Mouse (Mus musculus) lung, postnatal 14 days (tissue): ENCODE measurements around the gene Sytl3.
"Not testable (repeated sequence)": the region's sequence is repeated elsewhere in the genome, so short reads cannot be mapped to it uniquely, and the experiment has no call there.

Source experiments
- DNase-seq: peaks from one replicate; pipeline ENCODE4 v3.0.0; 2021

Sytl3 gene

DNA sequence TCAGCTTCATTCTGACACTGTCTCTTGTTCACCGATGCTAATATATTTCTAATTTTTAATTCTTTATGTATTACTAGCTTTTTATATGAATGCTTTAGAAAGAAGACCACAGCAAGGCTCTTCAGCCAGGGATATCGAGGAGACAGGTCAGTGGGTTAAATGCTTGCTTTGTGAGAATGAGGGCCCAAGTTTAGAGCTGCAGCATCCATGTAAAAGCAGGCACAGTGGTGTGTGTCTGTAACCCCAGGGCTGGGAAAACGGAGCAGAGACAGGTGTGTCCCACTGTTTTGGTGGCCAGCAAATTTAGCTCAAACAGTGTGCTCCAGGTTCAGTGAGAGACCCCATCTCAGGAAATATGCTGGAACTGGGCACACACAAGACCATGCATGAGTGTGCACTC, 11.4 kb upstream of the Sytl3 start:
- DNase-seq, result not testable (repeated sequence)

DNA sequence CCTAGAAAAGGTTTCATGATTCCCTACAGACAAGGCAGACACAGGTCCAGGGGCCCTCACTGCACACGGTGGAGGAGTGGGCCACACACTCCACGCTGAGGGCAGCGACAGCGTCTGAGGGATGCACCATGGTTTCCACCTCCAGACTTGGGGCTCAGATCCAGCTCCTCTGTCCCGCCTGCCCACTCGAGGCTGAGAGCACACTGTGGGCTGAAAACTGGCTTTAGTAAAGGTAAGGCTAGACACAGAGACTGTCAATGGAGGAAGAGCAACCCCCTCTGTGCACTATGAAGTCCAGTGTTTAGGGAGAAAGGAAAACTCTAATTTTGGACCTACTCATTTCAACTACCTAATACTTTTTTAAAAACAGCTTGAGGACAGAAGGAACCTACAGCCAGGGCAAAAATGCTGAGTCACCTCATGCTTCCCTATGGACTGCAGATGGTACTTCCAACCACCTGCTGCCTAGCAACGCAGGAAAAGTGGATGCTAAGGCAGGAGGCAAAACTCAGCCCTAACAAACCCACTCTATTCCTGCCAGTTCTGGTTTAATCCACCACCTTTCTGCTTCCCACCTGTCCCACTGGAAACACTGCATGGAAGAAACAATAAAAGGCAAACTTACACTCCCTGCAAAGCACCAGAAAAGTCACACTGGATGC, 7.9 kb upstream of the Sytl3 start:
- DNase-seq, result not testable (repeated sequence)

DNA sequence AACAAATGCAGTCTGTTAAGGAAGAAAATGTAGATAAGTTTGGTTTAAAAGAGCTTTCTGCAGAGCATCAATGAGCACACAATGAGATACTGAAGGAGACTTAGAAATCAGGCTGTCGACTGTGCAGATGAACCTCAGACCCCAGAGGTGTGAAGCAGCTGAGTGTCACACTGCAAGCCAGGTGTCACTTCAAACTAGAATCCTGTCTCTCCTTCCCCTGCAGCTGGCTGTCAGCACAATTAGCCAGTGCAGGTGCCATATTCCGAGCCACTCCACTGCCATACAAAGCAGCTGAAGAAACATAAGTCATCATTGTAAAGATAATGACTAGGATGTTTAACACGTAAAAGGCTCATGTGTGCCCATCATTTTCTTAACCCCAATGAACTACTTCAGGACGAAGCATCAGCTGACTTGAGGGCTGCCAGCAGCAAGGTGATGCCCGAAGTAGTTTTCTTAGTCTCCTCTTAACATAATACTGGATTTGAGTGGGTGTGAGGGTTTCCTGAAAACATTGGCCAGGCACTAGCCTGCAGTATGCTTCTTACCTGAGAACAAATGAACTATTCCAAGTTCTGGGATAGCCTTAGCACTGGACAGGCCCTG, 5.4 kb upstream of the Sytl3 start:
- not testable (repeated sequence) for DNase-seq

DNA sequence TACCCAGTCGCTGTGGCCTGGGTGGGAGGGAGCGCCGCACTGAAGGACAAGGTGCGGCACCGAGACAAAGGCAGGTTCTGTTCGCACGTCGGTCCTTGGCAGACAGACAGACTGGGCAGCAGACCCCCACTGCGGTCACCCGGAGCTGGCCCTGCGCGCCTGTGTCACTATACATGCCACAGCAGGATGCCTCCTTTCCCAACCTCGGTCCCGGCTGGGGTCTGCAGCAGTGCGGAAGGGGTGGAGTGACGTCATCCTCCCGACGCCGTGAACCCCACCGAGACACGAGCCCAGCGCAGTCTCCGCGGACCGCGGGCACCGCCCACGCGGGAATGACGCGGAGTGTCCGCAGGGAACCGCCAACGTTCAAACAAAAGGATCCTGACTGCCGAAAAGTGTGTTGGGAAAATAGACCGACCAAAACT, 3.8 kb upstream of the Sytl3 start:
- peak; percentile 65 for DNase-seq

DNA sequence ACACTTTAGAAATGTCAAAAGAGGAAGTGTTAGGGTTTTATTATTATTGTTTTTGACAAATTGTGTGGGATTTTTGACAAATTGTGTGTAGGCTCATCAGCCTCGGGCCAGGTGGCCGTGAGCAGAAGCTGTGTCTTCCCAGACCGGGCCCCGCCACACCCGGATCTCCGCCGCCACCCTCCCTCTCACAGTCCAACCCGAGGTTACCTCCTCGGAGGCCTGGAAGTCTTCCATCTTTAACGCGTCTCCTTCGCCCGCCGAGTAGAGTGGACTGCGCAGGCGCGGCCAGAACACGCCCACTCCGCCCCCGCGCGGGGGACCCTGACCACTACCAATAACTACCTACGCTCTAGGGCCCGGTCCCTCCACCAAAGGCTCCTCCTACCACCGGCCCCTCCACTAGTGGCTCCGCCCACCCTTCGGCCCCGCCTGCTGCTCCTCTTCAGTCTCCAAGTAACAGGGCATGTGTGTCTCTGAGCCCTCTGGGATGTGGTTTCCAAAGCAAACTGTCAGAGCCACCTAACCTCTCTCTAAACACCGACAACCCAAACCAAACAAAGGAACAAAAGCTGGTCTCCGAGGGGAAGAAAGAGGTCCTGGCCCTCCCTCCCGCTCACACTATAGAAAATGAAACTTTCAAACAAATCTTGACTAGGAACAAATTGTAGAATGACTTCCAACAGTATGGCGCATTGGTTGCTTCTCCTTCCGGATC, 3.2 kb upstream of the Sytl3 start, which contains the start of gene Dynlt1f:
Gene Dynlt1f (minus strand): TSS at position 334 of the 715 bp plus-strand sequence.
- peak; percentile 65 for DNase-seq

DNA sequence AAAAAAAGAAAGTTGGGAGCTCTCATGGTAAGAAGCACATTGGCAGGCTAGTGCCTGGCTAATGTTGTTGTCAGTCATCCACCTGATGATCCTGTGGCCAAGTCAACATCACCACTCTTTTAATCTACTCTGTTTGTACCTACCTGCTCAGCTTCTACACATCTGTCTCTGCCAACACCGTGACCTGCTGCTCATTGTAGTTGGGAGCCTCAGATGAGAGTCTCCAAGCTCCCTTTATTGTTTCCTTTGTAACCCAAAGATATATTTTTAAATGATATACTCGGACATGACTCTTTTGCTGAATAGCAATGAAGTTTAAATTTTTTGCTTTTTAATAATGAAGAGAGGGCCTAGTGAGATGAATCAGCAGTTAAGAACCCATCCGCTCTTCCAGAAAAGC, 2.4 kb upstream of the Sytl3 start:
- not testable (repeated sequence) for DNase-seq

DNA sequence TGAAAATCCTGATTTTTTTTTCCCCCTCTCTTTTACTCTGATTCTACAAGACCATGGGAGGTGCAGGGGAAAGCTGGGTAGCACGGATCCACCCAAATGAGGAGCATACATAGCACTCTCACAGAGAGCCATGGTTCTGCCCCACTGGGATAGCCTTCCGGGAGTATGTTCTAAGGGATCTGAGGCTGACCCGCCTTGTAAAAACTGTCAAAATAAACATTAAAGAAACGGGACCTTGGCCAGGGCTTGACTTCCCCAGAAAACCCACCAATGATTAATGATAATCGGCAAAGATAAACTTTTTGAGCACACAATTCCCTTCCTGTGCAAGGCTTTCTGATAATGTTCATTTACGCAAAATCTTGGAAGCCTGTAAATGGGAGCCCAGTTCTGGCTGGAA, 1.7 kb downstream of the Sytl3 start:
- DNase-seq, result peak; percentile 46

DNA sequence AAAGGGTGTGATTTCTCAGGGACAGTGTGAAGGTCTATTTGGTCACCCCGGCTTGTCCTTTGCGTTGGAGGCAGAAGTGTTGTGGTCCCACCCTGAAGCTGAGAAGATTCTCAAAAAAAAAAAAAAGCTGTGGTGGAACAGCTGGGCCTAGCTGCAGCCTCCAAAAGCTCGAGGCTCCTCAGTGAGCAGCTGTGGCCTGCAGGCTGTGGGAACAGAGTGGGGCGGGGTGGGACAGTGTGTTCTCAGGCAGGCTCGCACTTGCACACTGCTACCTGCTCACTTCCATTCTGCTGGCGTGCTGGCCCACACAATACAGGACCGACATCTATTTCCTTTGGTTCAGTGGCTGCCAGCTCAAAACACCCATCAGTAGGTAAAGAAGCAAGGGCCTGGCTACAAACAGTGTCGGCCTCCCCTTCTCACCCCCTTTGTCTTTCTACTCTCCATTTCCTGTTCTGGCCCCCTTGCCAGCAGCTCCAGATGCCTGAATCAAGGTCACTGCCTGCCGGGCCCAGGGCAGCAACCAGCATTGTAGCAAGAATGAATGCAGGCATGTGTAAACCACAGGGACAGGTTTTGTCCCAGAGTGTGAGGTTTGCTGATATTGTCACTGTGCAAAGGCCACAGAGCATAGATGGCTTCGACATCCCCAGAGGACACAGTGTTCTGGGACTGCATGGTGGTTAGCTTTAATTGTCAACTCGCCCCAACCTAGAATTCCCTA, 2.4 kb downstream of the Sytl3 start:
- peak; percentile 45 for DNase-seq

DNA sequence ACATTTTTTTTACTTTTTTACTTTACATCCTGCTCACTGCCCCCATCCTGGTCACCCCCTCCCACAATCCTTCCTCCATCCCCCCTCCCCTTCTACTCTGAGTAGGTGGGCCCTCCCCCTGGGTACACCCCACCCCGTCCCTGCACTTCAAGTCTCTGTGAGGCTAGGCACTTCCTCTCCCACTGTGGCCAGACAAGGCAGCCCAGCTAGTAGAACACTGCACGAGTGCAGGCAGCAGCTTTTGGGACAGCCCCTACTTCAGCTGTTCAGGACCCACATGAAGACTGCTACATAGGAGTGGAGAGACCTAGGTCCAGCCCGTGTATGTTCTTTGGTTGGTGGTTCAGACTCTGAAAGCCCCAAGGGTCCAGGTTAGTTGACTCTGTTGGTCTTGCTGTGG, 3.9 kb downstream of the Sytl3 start:
- DNase-seq, result not testable (repeated sequence)

DNA sequence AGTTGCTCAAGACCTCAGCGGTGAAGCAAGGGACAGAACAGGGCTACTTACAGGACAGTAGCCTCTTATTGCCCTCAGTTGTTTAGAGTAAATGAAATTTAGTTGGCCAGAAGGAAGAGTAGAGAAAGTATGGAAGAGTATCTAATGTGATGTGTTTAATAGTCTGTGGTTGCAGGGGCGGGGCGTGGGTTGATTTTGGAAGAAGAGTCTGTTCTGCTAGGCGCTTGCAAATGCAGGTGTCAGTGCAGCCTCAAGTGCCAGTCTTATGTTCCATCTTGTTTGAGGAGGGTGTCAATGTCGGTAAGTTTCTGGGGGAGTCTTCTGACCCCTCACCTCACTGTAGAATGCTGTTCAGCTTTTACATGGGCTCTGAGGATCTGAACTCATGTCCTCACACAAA, 6.5 kb downstream of the Sytl3 start:
- not testable (repeated sequence) for DNase-seq

DNA sequence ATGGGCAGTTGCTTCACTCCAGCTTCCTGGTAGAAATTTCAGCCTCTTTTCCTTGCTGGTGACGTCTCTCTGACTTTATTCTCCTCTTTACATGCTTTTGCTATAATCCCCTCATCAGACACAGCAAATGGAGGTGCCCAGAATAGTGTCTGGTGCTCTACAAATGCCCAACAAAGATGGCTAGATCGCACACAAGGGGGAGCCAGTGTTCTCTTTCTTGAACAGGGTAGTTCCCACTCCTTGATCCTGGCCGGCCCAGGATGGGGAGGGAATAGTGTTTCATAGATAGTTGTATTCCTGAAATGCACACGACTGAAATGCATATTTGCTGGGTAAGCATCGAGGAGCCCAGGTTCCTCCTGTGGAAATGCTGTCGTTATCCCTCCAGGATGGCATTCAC, 9.6 kb downstream of the Sytl3 start:
- DNase-seq, result not testable (repeated sequence)

DNA sequence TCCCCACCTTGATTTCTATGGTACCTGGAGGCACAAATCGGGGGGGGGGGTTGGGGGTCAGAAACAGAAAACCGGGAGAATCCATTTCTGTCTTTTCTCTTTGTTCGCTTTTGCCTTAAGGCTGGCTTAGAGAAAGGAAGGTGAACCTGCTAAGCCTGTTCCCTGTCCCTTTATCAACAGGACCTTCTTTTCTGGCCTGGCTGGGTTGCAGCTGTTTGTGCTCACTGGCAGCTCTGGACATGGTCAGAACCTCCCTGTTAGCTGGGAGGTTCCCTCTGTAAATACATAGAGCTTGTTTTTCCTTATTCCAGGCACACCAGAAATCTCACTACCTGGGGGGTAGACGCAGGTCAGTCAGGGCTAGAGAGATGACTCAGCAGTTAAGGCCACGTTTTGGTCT, 15.4 kb downstream of the Sytl3 start:
- not testable (repeated sequence) for DNase-seq

DNA sequence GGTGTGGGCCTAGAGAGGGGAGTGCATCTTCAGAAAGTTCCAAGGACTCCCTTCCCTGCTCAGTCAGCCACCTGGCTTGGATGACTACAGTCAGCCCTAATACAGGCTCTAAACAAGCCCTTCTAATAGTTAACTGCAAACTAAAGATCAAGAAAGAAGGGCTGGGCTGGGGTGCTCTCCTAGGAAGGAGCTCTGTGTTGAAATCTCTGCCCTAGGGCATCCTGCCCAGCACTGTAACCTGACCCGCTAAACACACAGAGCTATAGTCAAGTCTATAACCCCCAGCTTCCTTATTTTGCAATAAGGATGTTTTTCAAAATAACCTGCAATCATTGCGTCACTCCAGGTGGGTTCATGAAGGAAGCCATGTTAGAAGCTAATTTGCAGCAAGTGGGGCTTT, 19.2 kb downstream of the Sytl3 start:
- DNase-seq, result not testable (repeated sequence)

DNA sequence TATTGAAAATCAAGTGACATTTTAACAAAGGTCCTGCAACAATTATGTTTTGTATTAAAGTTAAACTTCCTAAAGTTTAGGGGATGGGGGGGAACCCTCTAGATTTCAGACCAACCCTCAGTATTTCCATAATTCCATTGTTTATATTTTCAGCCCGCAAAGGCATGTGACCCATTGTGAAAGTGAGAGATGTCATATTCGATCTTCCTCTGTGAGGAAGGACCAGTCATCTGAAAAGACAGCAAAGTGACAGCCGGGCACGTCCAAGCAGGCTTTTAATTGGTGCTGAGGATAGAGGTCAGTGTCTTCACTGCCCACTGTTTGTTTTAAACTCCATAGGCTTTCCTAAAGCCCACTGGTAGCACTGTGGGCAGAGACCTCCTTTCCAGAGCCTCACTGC, 22.8 kb downstream of the Sytl3 start:
- not testable (repeated sequence) for DNase-seq

DNA sequence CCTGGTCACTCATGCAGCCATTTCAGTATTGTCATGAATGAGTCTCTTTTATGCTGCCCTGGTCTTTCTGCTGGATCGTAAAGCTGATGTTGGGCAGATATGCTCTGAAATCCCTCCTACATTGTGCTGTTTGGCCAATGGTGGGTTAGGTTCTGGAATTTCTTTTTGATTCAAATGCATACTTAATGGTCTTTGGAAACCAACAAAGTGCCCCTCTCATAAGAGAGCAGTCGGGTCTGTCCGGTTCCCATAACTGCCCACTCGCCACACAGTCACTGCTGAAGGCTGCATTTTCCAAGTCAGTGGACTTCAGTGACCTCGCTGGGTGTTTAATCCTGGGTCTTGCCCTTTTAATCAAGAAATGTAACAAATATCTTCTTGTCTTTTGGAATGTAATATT, 24.8 kb downstream of the Sytl3 start:
- not testable (repeated sequence) for DNase-seq

DNA sequence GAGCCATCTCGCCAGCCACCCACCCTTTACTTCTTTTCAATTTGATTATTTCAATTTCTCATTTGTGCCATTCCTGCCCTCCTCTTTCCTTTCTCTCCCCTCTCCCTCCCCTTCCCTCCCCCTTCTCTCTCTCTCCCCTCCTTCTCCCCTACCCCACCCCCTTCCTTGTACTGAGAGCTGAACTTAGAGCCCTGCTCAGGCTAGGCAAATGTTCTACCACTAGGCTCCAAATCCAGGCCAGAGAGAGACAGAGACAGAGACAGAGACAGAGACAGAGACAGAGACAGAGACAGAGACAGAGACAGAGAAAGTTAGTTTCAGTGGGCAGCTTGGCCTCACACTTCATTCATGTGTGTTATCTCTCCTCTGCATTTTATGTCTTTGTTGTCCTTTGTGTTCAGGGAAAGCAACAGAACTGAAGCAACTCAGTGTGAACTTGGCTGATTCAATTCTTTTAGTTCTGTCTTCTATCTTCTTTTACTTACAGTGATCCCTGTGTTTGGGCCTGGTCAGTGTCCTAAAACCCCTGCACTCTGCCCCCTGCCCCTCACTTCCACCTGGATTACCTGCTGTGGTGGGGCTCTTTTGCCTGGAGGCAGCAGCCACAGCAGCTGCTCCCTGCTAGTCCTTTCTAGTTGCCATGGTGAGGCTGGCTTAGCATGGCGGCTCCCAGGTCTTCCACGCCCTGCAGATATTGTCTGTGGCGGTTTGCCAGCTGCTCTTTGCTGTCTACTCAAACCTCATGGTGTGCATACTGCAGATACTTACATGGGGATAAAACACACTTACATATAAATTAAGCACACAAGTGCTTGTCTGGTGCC, 25.8 kb downstream of the Sytl3 start:
- not testable (repeated sequence) for DNase-seq

DNA sequence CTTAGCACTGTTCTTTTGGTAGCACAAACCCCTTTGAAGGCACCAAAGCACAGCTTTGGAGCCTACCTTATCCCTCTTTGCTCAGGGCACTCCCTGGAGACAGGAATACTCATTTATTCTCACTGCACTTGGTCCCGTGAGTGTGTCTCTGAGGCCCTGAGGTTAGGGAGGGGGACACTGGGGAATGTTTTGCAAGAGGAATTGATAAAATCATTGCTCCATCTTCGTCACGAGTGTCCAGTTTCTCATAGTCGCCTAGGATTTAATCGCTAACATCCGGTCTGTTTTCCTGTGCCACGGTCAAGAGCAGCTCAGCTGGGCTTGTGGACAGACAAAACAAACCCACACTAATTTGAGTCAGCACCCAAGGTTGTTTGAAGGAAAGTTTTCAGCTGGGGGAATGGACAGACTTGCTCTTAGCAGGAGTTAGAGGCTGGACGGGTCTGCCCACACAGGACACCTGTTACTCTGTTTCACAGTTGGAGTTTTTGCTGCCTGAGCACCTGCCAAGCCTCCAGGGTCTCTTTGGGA, 26.5 kb downstream of the Sytl3 start:
- not testable (repeated sequence) for DNase-seq

DNA sequence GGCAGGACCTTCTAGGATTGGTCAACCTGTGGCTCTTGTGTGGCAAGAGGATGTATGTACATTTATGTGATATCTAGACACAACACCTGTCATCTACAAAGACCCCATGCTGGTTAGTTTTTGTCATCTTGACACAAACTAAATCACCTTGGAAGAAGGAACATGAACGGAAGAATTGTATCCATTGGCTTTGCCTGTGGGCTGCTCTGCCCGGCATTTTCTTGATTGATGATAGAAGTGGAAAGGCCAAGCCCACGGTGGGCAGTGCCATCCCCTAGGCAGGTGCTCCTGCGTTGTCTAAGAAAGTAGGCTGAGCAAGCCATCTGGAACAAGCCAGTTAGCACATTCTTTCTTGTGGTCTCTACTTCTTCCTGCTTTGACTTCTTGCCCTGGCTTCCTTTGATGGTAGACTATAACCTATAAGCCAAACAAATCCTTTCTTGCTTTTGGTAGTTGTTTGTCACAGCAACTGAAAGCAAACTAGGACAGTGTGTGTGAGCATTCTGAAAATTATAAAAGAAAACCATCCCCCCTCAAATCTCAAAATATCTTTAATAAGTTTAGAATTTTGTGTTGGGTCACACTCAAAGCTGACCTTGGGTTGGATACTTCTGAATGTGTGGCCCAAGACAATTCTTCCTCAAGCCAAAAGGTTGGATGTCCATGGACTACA, 27.5 kb downstream of the Sytl3 start:
- not testable (repeated sequence) for DNase-seq

DNA sequence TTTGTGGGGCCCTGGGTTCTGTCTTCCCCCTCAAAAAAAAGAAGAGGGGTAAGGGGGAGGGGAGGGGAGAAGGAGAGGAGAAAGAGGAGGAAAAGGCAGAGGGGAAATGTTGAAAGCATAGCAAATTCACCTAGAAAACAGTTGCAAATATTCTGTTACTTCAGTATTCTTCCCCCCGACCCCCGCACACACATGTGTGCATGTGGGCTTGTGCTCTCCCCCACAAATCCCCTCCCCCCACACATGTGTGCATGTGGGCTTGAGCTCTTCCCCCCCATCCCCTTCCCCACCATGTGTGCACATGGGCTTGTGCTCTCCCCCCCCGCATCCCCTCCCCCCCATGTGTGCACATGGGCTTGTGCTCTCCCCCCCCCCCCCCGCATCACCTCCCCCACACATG, 30.5 kb downstream of the Sytl3 start:
- DNase-seq, result not testable (repeated sequence)

DNA sequence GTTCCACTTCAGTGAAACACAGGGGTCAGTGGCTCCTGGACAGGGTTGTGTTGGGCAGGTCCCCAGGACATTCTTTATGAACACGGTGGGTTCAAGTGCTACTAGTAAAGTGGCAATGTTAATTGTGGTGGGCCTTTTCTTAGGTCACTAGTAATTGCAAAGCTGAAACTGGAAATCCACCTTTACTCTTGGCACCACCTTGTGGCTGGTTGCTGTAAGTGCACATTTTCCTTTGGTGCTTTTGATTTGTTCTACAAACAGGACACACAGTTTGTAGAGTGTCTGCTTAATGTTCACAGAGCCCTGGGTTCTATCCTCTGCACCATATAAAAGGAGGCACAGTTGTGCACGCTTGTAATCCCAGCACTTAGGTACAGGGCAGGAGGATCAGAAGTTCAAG, 32.7 kb downstream of the Sytl3 start:
- peak; percentile 95 for DNase-seq

DNA sequence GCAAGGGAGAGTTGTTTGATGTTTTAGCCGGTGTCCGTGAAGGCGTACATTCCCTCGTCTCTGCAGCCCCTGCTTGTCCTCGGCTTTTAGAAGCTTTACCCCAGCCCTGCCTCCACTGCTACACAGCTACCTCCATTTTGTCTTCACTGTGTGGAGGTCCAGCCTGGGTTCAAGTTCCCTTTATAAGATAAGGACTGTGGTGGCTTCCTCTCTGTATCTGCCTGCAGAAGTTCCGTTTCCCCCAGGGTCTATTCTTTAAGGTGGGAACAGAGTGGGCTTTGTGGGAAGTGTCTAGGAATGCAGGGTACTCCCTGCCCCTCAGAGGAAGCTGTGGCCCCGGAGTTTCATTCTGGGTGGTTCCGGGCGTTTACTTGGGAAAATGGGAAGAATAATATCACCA, 36.8 kb downstream of the Sytl3 start:
- DNase-seq, result not testable (repeated sequence)
